Mouse (Mus musculus): Measurements from ENCODE around the gene Rnf150. TPM values are rescaled to one million over a fixed set of nuclear protein-coding genes. Genes with fewer than 3 reads are reported as not detected.

The Rnf150 gene
- polyA plus RNA-seq, 1 experiment from 2014 or later, result 3.1 TPM

- no peaks in the 10 kb centered on the region for H3K4me1 ChIP-seq
Observed at GRCm38 (mm10) chr8:83037321-83037720, 174.2 kb downstream of the Rnf150 start.

GRCm38 (mm10) chr8:83038575-83038974 lies 175.4 kb downstream of the Rnf150 start:
- WGBS, result 83% methylated on average over 10 of the region's 10 CpGs
- Histone ChIP-seq H3K4me3 (no peak overlapping the region), H3K27ac (no peak overlapping the region), H3K36me3 (peaks cover 14% of the 10 kb centered on the region; the same call in 1 of the 2 replicates), H3K27me3 (no peaks in the 10 kb centered on the region), H3K9ac (no peak overlapping the region), H3K4me2 (replicated peaks) (no peak overlapping the region), H3K4me1 (no peaks in the 10 kb centered on the region), H3K9me3 (no peaks in the 10 kb centered on the region)
- ATAC-seq (ENCODE audit: insufficient number of reproducible peaks, insufficient read depth, low FRiP score, low TSS enrichment), result no peak

More at GRCm38 (mm10) chr8:83037321-83037720, 174.2 kb downstream of the Rnf150 start:
- H3K36me3 ChIP-seq, result peaks cover 14% of the 10 kb centered on the region; the same call in 1 of the 2 replicates
- 83% methylated on average over 1 of the region's 1 CpGs for WGBS
- H3K27me3 ChIP-seq, result no peaks in the 10 kb centered on the region
- no peaks in the 10 kb centered on the region for H3K9me3 ChIP-seq
- H3K9ac ChIP-seq, result no peak overlapping the region
- no peak for ATAC-seq (ENCODE audit: insufficient number of reproducible peaks, insufficient read depth, low FRiP score, low TSS enrichment)
- no peak overlapping the region for H3K27ac ChIP-seq
- H3K4me2 ChIP-seq (replicated peaks), result no peak overlapping the region
- no peak overlapping the region for H3K4me3 ChIP-seq

GRCm38 (mm10) chr8:83041440-83041839 lies 178.3 kb downstream of the Rnf150 start:
- WGBS, result 81% methylated on average over 4 of the region's 4 CpGs
- ATAC-seq (ENCODE audit: insufficient number of reproducible peaks, insufficient read depth, low FRiP score, low TSS enrichment), result no peak
- H3K4me1 ChIP-seq, result no peaks in the 10 kb centered on the region

GRCm38 (mm10) chr8:83046912-83047311 lies 183.8 kb downstream of the Rnf150 start:
- H3K36me3 ChIP-seq, result no peaks in the 10 kb centered on the region
- 88% methylated on average over 9 of the region's 9 CpGs for WGBS
- H3K9ac ChIP-seq, result no peak overlapping the region
- no peak overlapping the region for H3K4me2 ChIP-seq (replicated peaks)
- no peak overlapping the region for H3K27ac ChIP-seq
- no peaks in the 10 kb centered on the region for H3K9me3 ChIP-seq
- no peaks in the 10 kb centered on the region for H3K27me3 ChIP-seq
- ATAC-seq (ENCODE audit: insufficient number of reproducible peaks, insufficient read depth, low FRiP score, low TSS enrichment), result no peak
- no peak overlapping the region for H3K4me3 ChIP-seq
- H3K4me1 ChIP-seq, result peaks cover 26% of the 10 kb centered on the region

More at GRCm38 (mm10) chr8:83041440-83041839, 178.3 kb downstream of the Rnf150 start:
- H3K4me2 ChIP-seq (replicated peaks), result no peak overlapping the region
- no peak overlapping the region for H3K27ac ChIP-seq
- H3K4me3 ChIP-seq, result no peak overlapping the region
- H3K27me3 ChIP-seq, result no peaks in the 10 kb centered on the region
- no peaks in the 10 kb centered on the region for H3K9me3 ChIP-seq
- H3K9ac ChIP-seq, result no peak overlapping the region
- H3K36me3 ChIP-seq, result peaks cover 14% of the 10 kb centered on the region; the same call in 1 of the 2 replicates

GRCm38 (mm10) chr8:83048527-83048926 lies 185.4 kb downstream of the Rnf150 start:
- WGBS, result 39% methylated on average over 6 of the region's 6 CpGs

GRCm38 (mm10) chr8:83049171-83049601 lies 186.0 kb downstream of the Rnf150 start:
- Histone ChIP-seq H3K4me2 (replicated peaks) (peak overlapping the region; percentile 7; the same call in 1 of the 2 replicates), H3K27me3 (no peaks in the 10 kb centered on the region), H3K36me3 (no peaks in the 10 kb centered on the region), H3K4me3 (no peak overlapping the region), H3K9ac (no peak overlapping the region), H3K27ac (peak overlapping the region; percentile 80), H3K9me3 (no peaks in the 10 kb centered on the region), H3K4me1 (peaks cover 26% of the 10 kb centered on the region)
- 11% methylated on average over 7 of the region's 7 CpGs for WGBS
- ATAC-seq (ENCODE audit: insufficient number of reproducible peaks, insufficient read depth, low FRiP score, low TSS enrichment), result peak; percentile 65; the same call in 1 of the 2 replicates

More at GRCm38 (mm10) chr8:83048527-83048926, 185.4 kb downstream of the Rnf150 start:
- H3K9ac ChIP-seq, result no peak overlapping the region
- no peak overlapping the region for H3K4me3 ChIP-seq
- no peaks in the 10 kb centered on the region for H3K27me3 ChIP-seq
- ATAC-seq (ENCODE audit: insufficient number of reproducible peaks, insufficient read depth, low FRiP score, low TSS enrichment), result no peak
- H3K36me3 ChIP-seq, result no peaks in the 10 kb centered on the region
- H3K9me3 ChIP-seq, result no peaks in the 10 kb centered on the region
- peaks cover 26% of the 10 kb centered on the region for H3K4me1 ChIP-seq
- H3K4me2 ChIP-seq (replicated peaks), result no peak overlapping the region
- peak overlapping the region; percentile 80 for H3K27ac ChIP-seq

GRCm38 (mm10) chr8:83049616-83050015 lies 186.5 kb downstream of the Rnf150 start:
- peaks cover 26% of the 10 kb centered on the region for H3K4me1 ChIP-seq
- no peak overlapping the region for H3K9ac ChIP-seq
- no peak overlapping the region for H3K4me3 ChIP-seq
- H3K9me3 ChIP-seq, result no peaks in the 10 kb centered on the region
- 23% methylated on average over 1 of the region's 1 CpGs for WGBS
- H3K36me3 ChIP-seq, result no peaks in the 10 kb centered on the region
- H3K27ac ChIP-seq, result peak overlapping the region; percentile 80
- no peak for ATAC-seq (ENCODE audit: insufficient number of reproducible peaks, insufficient read depth, low FRiP score, low TSS enrichment)
- H3K4me2 ChIP-seq (replicated peaks), result peak overlapping the region; percentile 7; the same call in 1 of the 2 replicates
- H3K27me3 ChIP-seq, result no peaks in the 10 kb centered on the region

GRCm38 (mm10) chr8:83052896-83053295 lies 189.7 kb downstream of the Rnf150 start:
- Histone ChIP-seq H3K4me2 (replicated peaks) (no peak overlapping the region), H3K27me3 (no peaks in the 10 kb centered on the region), H3K36me3 (no peaks in the 10 kb centered on the region), H3K27ac (no peak overlapping the region), H3K4me1 (peaks cover 23% of the 10 kb centered on the region), H3K4me3 (no peak overlapping the region), H3K9ac (no peak overlapping the region), H3K9me3 (no peaks in the 10 kb centered on the region)
- ATAC-seq (ENCODE audit: insufficient number of reproducible peaks, insufficient read depth, low FRiP score, low TSS enrichment), result no peak
- 85% methylated on average over 4 of the region's 4 CpGs for WGBS

GRCm38 (mm10) chr8:83054801-83055200 lies 191.6 kb downstream of the Rnf150 start:
- no peaks in the 10 kb centered on the region for H3K9me3 ChIP-seq
- H3K27ac ChIP-seq, result no peak overlapping the region
- no peaks in the 10 kb centered on the region for H3K27me3 ChIP-seq
- no peak overlapping the region for H3K9ac ChIP-seq
- no peak for ATAC-seq (ENCODE audit: insufficient number of reproducible peaks, insufficient read depth, low FRiP score, low TSS enrichment)
- H3K36me3 ChIP-seq, result no peaks in the 10 kb centered on the region
- no peak overlapping the region for H3K4me2 ChIP-seq (replicated peaks)
- H3K4me1 ChIP-seq, result peaks cover 16% of the 10 kb centered on the region
- no peak overlapping the region for H3K4me3 ChIP-seq
- WGBS, result 95% methylated on average over 3 of the region's 3 CpGs

GRCm38 (mm10) chr8:83058951-83059350 lies 195.8 kb downstream of the Rnf150 start:
- Histone ChIP-seq H3K36me3 (no peaks in the 10 kb centered on the region), H3K27ac (no peak overlapping the region), H3K27me3 (no peaks in the 10 kb centered on the region), H3K4me2 (replicated peaks) (no peak overlapping the region), H3K4me3 (no peak overlapping the region), H3K4me1 (peaks cover 11% of the 10 kb centered on the region; the same call in 1 of the 2 replicates), H3K9ac (no peak overlapping the region), H3K9me3 (no peaks in the 10 kb centered on the region)
- 71% methylated on average over 8 of the region's 8 CpGs for WGBS
- no peak for ATAC-seq (ENCODE audit: insufficient number of reproducible peaks, insufficient read depth, low FRiP score, low TSS enrichment)

- Histone ChIP-seq H3K4me3 (no peak overlapping the region), H3K27ac (no peak overlapping the region), H3K4me2 (replicated peaks) (no peak overlapping the region), H3K4me1 (peaks cover 11% of the 10 kb centered on the region; the same call in 1 of the 2 replicates), H3K27me3 (no peaks in the 10 kb centered on the region), H3K9me3 (no peaks in the 10 kb centered on the region), H3K36me3 (no peaks in the 10 kb centered on the region), H3K9ac (no peak overlapping the region)
- 79% methylated on average over 2 of the region's 2 CpGs for WGBS
- no peak for ATAC-seq (ENCODE audit: insufficient number of reproducible peaks, insufficient read depth, low FRiP score, low TSS enrichment)
Observed at GRCm38 (mm10) chr8:83060076-83060475, 196.9 kb downstream of the Rnf150 start.

- H3K36me3 ChIP-seq, result no peaks in the 10 kb centered on the region
- no peak overlapping the region for H3K27ac ChIP-seq
- H3K9ac ChIP-seq, result no peak overlapping the region
- ATAC-seq (ENCODE audit: insufficient number of reproducible peaks, insufficient read depth, low FRiP score, low TSS enrichment), result no peak
- no peak overlapping the region for H3K4me2 ChIP-seq (replicated peaks)
- no peaks in the 10 kb centered on the region for H3K27me3 ChIP-seq
- WGBS, result 78% methylated on average over 5 of the region's 5 CpGs
- no peaks in the 10 kb centered on the region for H3K9me3 ChIP-seq
- H3K4me3 ChIP-seq, result no peak overlapping the region
- H3K4me1 ChIP-seq, result peaks cover 11% of the 10 kb centered on the region; the same call in 1 of the 2 replicates
Observed at GRCm38 (mm10) chr8:83061257-83061656, 198.1 kb downstream of the Rnf150 start.
